Mouse (Mus musculus) lung, postnatal 0 days (tissue): Measurements from ENCODE around the gene Tbc1d2b.

Experiments used
- CTCF ChIP-seq: IDR thresholded peaks from 2 replicates; pipeline ENCODE4 v1.5.1; 2016; ENCODE audit warnings: antibody characterized with exemption, mild to moderate bottlenecking
- EP300 ChIP-seq: IDR thresholded peaks from 2 replicates; pipeline ENCODE4 v1.6.1; 2016; ENCODE audit warnings: antibody characterized with exemption, mild to moderate bottlenecking, control low read depth

- no peak for TF ChIP-seq CTCF
- no peak for TF ChIP-seq EP300
Measured at GRCm38 (mm10) chr9:90262063-90262462, 8.5 kb downstream of the Tbc1d2b start.
